Mouse (Mus musculus) heart, embryonic 16.5 days (tissue): ENCODE results near the gene Tbxas1. TPM values are rescaled to one million over a fixed set of nuclear protein-coding genes. Genes with fewer than 3 reads are reported as not detected.

Experiments
- ATAC-seq: fragments of 200-750 bp; cut with Nextera tagmentation; replicated peaks from 2 replicates; pipeline ENCODE4 v1.8.0; 2017; ENCODE audit warnings: moderate number of reproducible peaks; ENCODE audit not compliant: insufficient read depth, low FRiP score; ENCODE audit errors: extremely low read depth
- H3K27ac ChIP-seq: fragments of 300-500 bp; sonication (generic); 2 replicates; pipeline ENCODE4 v1.5.1; 2014; ENCODE audit warnings: mild to moderate bottlenecking, low read length, control low read depth, moderate library complexity
- H3K27me3 ChIP-seq: fragments of 300-500 bp; sonication (generic); 2 replicates; pipeline ENCODE4 v1.6.1; 2014; ENCODE audit warnings: low read length, mixed read lengths; ENCODE audit not compliant: control insufficient read depth, insufficient read depth
- H3K36me3 ChIP-seq: fragments of 300-500 bp; sonication (generic); 2 replicates; pipeline ENCODE4 v1.6.1; 2014; ENCODE audit not compliant: control insufficient read depth, insufficient read depth
- H3K4me1 ChIP-seq: fragments of 300-500 bp; sonication (generic); 2 replicates; pipeline ENCODE4 v1.6.1; 2014; ENCODE audit warnings: low read length, mixed read lengths; ENCODE audit not compliant: control insufficient read depth, insufficient read depth
- H3K4me2 ChIP-seq: fragments of 300-500 bp; sonication (generic); 2 replicates; pipeline ENCODE4 v1.6.1; 2014; ENCODE audit warnings: low read depth, mild to moderate bottlenecking, control low read depth, low read length
- H3K4me3 ChIP-seq: fragments of 300-500 bp; sonication (generic); 2 replicates; pipeline ENCODE4 v1.5.1; 2014; ENCODE audit warnings: mild to moderate bottlenecking, control low read depth, low read length
- H3K9ac ChIP-seq: fragments of 300-500 bp; sonication (generic); 2 replicates; pipeline ENCODE4 v1.6.1; 2014; ENCODE audit warnings: low read length, control low read depth
- H3K9me3 ChIP-seq: fragments of 300-500 bp; sonication (generic); replicated peaks from 2 replicates; pipeline ENCODE4 v1.6.1; 2016; ENCODE audit warnings: low read length; ENCODE audit not compliant: control insufficient read depth
- WGBS: fragments of 180-500 bp; shearing (Covaris S2); extraction: QIAGEN DNeasy Blood & Tissue Kit; methylation state at CpG from one replicate; pipeline ENCODE4 v1.1.7; 2014; 5-methylcytosine and 5-hydroxymethylcytosine counted together
- polyA plus RNA-seq: library from polyadenylated mRNA; unstranded; fragments of >200 nt; fragmentation: Nextera tagmentation; extraction: Ambion mirVana; gene quantifications from 2 replicates; pipeline ENCODE4 v1.2.1, GENCODE M21; 2015

Gene Tbxas1
- polyA plus RNA-seq, 1 experiment from 2014 or later: 1.9 TPM

GRCm38 (mm10) chr6:38847958-38848910, 27.0 kb upstream of the Tbxas1 start:
- Histone ChIP-seq H3K9ac (no peak overlapping the region), H3K27ac (no peak overlapping the region; the same call in 1 of the 2 replicates), H3K4me2 (no peak overlapping the region), H3K4me1 (peaks cover 58% of the 10 kb centered on the region), H3K9me3 (no peaks in the 10 kb centered on the region), H3K36me3 (no peaks in the 10 kb centered on the region), H3K27me3 (no peaks in the 10 kb centered on the region), H3K4me3 (no peak overlapping the region)
- WGBS: 76% methylated on average over 3 of the region's 3 CpGs
- ATAC-seq: no peak

- no peaks in the 10 kb centered on the region for H3K36me3 ChIP-seq
- WGBS: 91% methylated on average over 6 of the region's 6 CpGs
These were observed 24.4 kb upstream of the Tbxas1 start for GRCm38 (mm10) chr6:38850715-38851259.

GRCm38 (mm10) chr6:38851740-38852139, 23.5 kb upstream of the Tbxas1 start:
- 76% methylated on average over 2 of the region's 2 CpGs for WGBS
- Histone ChIP-seq H3K9ac (no peak overlapping the region), H3K27ac (no peak overlapping the region), H3K36me3 (no peaks in the 10 kb centered on the region), H3K4me2 (no peak overlapping the region), H3K4me3 (no peak overlapping the region), H3K9me3 (no peaks in the 10 kb centered on the region), H3K27me3 (no peaks in the 10 kb centered on the region), H3K4me1 (peaks cover 45% of the 10 kb centered on the region)
- ATAC-seq: no peak

More at GRCm38 (mm10) chr6:38850715-38851259, 24.4 kb upstream of the Tbxas1 start:
- no peaks in the 10 kb centered on the region for H3K9me3 ChIP-seq
- no peak overlapping the region for H3K27ac ChIP-seq
- no peaks in the 10 kb centered on the region for H3K27me3 ChIP-seq
- no peak for ATAC-seq
- no peak overlapping the region for H3K4me2 ChIP-seq
- H3K4me3 ChIP-seq: no peak overlapping the region
- peaks cover 54% of the 10 kb centered on the region for H3K4me1 ChIP-seq
- no peak overlapping the region for H3K9ac ChIP-seq

GRCm38 (mm10) chr6:38853561-38853992, 21.6 kb upstream of the Tbxas1 start:
- Histone ChIP-seq H3K4me2 (no peak overlapping the region), H3K36me3 (no peaks in the 10 kb centered on the region), H3K9ac (peak overlapping the region; percentile 12; the same call in 1 of the 2 replicates), H3K27me3 (no peaks in the 10 kb centered on the region), H3K4me1 (peaks cover 26% of the 10 kb centered on the region), H3K9me3 (no peaks in the 10 kb centered on the region), H3K27ac (peak overlapping the region; percentile 28), H3K4me3 (no peak overlapping the region)
- no peak for ATAC-seq
- WGBS: 62% methylated on average over 5 of the region's 5 CpGs

- Histone ChIP-seq H3K27ac (no peak overlapping the region), H3K4me1 (peaks cover 15% of the 10 kb centered on the region), H3K4me3 (no peak overlapping the region), H3K36me3 (no peaks in the 10 kb centered on the region), H3K27me3 (no peaks in the 10 kb centered on the region), H3K4me2 (no peak overlapping the region), H3K9me3 (no peaks in the 10 kb centered on the region), H3K9ac (no peak overlapping the region)
- no peak for ATAC-seq
- 93% methylated on average over 1 of the region's 1 CpGs for WGBS
These were observed 15.4 kb upstream of the Tbxas1 start for GRCm38 (mm10) chr6:38859819-38860218.

GRCm38 (mm10) chr6:38860301-38860700, 14.9 kb upstream of the Tbxas1 start:
- peaks cover 15% of the 10 kb centered on the region for H3K4me1 ChIP-seq
- WGBS: 70% methylated on average over 2 of the region's 2 CpGs

GRCm38 (mm10) chr6:38863595-38863994, 11.6 kb upstream of the Tbxas1 start:
- WGBS: 37% methylated on average over 3 of the region's 3 CpGs
- no peaks in the 10 kb centered on the region for H3K9me3 ChIP-seq
- no peak overlapping the region for H3K4me3 ChIP-seq
- no peaks in the 10 kb centered on the region for H3K36me3 ChIP-seq
- H3K4me1 ChIP-seq: peaks cover 21% of the 10 kb centered on the region
- ATAC-seq: no peak
- H3K27ac ChIP-seq: no peak overlapping the region
- H3K4me2 ChIP-seq: no peak overlapping the region
- no peak overlapping the region for H3K9ac ChIP-seq
- H3K27me3 ChIP-seq: no peaks in the 10 kb centered on the region

More at GRCm38 (mm10) chr6:38860301-38860700, 14.9 kb upstream of the Tbxas1 start:
- ATAC-seq: no peak
- no peak overlapping the region for H3K27ac ChIP-seq
- H3K4me2 ChIP-seq: no peak overlapping the region
- no peak overlapping the region for H3K4me3 ChIP-seq
- no peaks in the 10 kb centered on the region for H3K9me3 ChIP-seq
- no peaks in the 10 kb centered on the region for H3K36me3 ChIP-seq
- H3K9ac ChIP-seq: no peak overlapping the region
- no peaks in the 10 kb centered on the region for H3K27me3 ChIP-seq

GRCm38 (mm10) chr6:38865805-38866204, 9.4 kb upstream of the Tbxas1 start:
- Histone ChIP-seq H3K4me3 (no peak overlapping the region), H3K9me3 (no peaks in the 10 kb centered on the region), H3K27ac (no peak overlapping the region), H3K36me3 (no peaks in the 10 kb centered on the region), H3K27me3 (no peaks in the 10 kb centered on the region), H3K4me1 (peaks cover 18% of the 10 kb centered on the region), H3K9ac (no peak overlapping the region), H3K4me2 (no peak overlapping the region)
- ATAC-seq: no peak

- WGBS: 86% methylated on average over 1 of the region's 1 CpGs
- H3K27ac ChIP-seq: no peak overlapping the region
- no peak for ATAC-seq
- no peaks in the 10 kb centered on the region for H3K27me3 ChIP-seq
- H3K4me1 ChIP-seq: peaks cover 19% of the 10 kb centered on the region
- H3K9me3 ChIP-seq: no peaks in the 10 kb centered on the region
- no peak overlapping the region for H3K4me2 ChIP-seq
- H3K36me3 ChIP-seq: no peaks in the 10 kb centered on the region
- H3K9ac ChIP-seq: no peak overlapping the region
- no peak overlapping the region for H3K4me3 ChIP-seq
These were observed 8.8 kb upstream of the Tbxas1 start for GRCm38 (mm10) chr6:38866357-38866756.
